Mouse (Mus musculus): Measurements from ENCODE around the gene Foxn3. TPM values are rescaled to one million over a fixed set of nuclear protein-coding genes. Genes with fewer than 3 reads are reported as not detected.

The Foxn3 gene
- polyA plus RNA-seq, 1 experiment from 2014 or later, result 54.0 TPM

DNA sequence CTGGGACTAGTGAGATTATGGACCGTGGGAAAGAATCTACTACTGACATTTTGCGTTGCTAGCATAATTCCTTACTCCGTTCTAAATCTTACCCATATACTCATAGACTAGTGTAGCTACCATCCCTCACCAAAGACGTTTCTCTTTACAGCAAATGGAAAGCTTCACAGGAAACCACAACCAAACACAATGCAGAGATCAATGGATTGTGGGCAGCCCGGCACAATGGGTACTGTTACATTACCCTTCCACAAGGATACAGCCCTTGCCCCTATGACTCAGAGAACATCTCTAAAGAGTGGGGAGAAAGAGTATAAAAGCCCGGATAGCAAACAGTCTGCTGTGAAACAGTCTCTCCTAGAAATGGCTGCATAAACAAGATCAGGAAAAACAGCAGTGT is 13.3 kb upstream of the Foxn3 start:
- H3K4me3 ChIP-seq (replicated peaks; ENCODE audit: low read depth, low read length), result no peak overlapping the region
- H3K36me3 ChIP-seq (ENCODE audit: insufficient read depth, low read length), result no peaks in the 10 kb centered on the region
- no peaks in the 10 kb centered on the region for H3K27me3 ChIP-seq (ENCODE audit: insufficient read depth, low read length)
- no peak overlapping the region for H3K27ac ChIP-seq
- H3K9me3 ChIP-seq (replicated peaks; ENCODE audit: low read length), result no peaks in the 10 kb centered on the region
- 76% methylated on average over 6 of the region's 6 CpGs for WGBS
- no peak overlapping the region for H3K9ac ChIP-seq (ENCODE audit: low read depth, low read length)
- H3K4me1 ChIP-seq (replicated peaks; ENCODE audit: insufficient read depth, low read length), result no peaks in the 10 kb centered on the region
- ATAC-seq (replicated peaks; ENCODE audit: low FRiP score, low read depth) (no peak), DNase-seq (ENCODE audit: low spot score) (no peak)
- no peak overlapping the region for H3K4me2 ChIP-seq (ENCODE audit: low read length)
- TF ChIP-seq CTCF (IDR thresholded peaks at IDR 0.05; ENCODE audit: low read depth), result no peak

- ATAC-seq (replicated peaks; ENCODE audit: low FRiP score, low read depth) (no peak), DNase-seq (ENCODE audit: low spot score) (no peak)
- no peaks in the 10 kb centered on the region for H3K27me3 ChIP-seq (ENCODE audit: insufficient read depth, low read length)
- TF ChIP-seq CTCF (IDR thresholded peaks at IDR 0.05; ENCODE audit: low read depth), result no peak
- H3K9me3 ChIP-seq (replicated peaks; ENCODE audit: low read length), result no peaks in the 10 kb centered on the region
- H3K36me3 ChIP-seq (ENCODE audit: insufficient read depth, low read length), result no peaks in the 10 kb centered on the region
- no peak overlapping the region for H3K4me3 ChIP-seq (replicated peaks; ENCODE audit: low read depth, low read length)
- WGBS, result 54% methylated on average over 13 of the region's 13 CpGs
- H3K9ac ChIP-seq (ENCODE audit: low read depth, low read length), result no peak overlapping the region
- H3K4me2 ChIP-seq (ENCODE audit: low read length), result no peak overlapping the region
- no peak overlapping the region for H3K27ac ChIP-seq
- no peaks in the 10 kb centered on the region for H3K4me1 ChIP-seq (replicated peaks; ENCODE audit: insufficient read depth, low read length)
Measured at GRCm38 (mm10) chr12:99574299-99574698, 10.9 kb upstream of the Foxn3 start.

DNA sequence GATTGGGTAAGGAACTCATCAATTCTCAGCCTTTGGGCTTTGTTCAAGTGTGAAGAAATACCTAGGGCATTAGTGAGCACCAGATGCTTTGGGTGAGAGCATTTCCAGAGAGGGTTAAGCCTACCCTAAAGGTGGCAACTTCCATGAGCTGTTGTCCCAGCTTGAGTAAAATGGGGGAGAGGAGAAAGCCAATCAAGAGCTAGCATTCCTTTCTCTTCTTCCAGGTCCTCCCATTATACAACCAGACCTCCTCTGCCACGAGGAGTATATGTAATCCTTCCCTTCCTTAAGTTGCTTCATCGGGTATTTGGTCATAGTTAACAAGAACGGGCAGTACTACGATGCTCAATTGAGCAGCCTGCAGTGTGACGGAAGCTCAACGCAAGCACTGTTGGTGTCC is 9.7 kb upstream of the Foxn3 start:
- Histone ChIP-seq H3K9ac (ENCODE audit: low read depth, low read length) (no peak overlapping the region), H3K27me3 (ENCODE audit: insufficient read depth, low read length) (no peaks in the 10 kb centered on the region), H3K4me1 (replicated peaks; ENCODE audit: insufficient read depth, low read length) (no peaks in the 10 kb centered on the region), H3K36me3 (ENCODE audit: insufficient read depth, low read length) (no peaks in the 10 kb centered on the region), H3K4me2 (ENCODE audit: low read length) (no peak overlapping the region), H3K9me3 (replicated peaks; ENCODE audit: low read length) (no peaks in the 10 kb centered on the region), H3K27ac (no peak overlapping the region), H3K4me3 (replicated peaks; ENCODE audit: low read depth, low read length) (no peak overlapping the region)
- DNase-seq (ENCODE audit: low spot score) (no peak), ATAC-seq (replicated peaks; ENCODE audit: low FRiP score, low read depth) (no peak)
- WGBS, result 93% methylated on average over 6 of the region's 6 CpGs
- no peak for TF ChIP-seq CTCF (IDR thresholded peaks at IDR 0.05; ENCODE audit: low read depth)

DNA sequence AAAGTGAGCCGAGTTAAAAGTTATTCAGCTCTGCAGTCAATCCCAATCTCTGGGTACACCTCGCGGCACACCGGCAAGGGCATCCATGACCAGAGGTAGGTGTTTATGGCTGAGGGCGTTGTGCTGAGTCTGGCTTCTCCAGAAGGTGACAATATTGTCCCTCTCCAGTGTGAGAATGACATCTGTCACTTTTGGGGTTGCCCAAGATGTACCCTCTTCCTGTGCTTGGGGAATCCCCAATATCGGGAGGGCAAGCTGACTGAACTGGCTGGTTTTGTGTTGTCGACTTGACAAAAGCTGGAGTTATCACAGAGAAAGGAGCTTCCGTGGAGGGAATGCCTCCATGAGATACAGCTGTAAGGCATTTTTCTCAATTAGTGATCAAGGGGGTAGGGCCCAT is 8.6 kb upstream of the Foxn3 start:
- H3K36me3 ChIP-seq (ENCODE audit: insufficient read depth, low read length), result no peaks in the 10 kb centered on the region
- H3K9me3 ChIP-seq (replicated peaks; ENCODE audit: low read length), result no peaks in the 10 kb centered on the region
- no peak for TF ChIP-seq CTCF (IDR thresholded peaks at IDR 0.05; ENCODE audit: low read depth)
- H3K4me3 ChIP-seq (replicated peaks; ENCODE audit: low read depth, low read length), result no peak overlapping the region
- no peak overlapping the region for H3K9ac ChIP-seq (ENCODE audit: low read depth, low read length)
- ATAC-seq (replicated peaks; ENCODE audit: low FRiP score, low read depth), result no peak
- 95% methylated on average over 8 of the region's 8 CpGs for WGBS
- no peaks in the 10 kb centered on the region for H3K4me1 ChIP-seq (replicated peaks; ENCODE audit: insufficient read depth, low read length)
- H3K4me2 ChIP-seq (ENCODE audit: low read length), result no peak overlapping the region
- H3K27me3 ChIP-seq (ENCODE audit: insufficient read depth, low read length), result no peaks in the 10 kb centered on the region
- H3K27ac ChIP-seq, result no peak overlapping the region
- no peak for DNase-seq (ENCODE audit: low spot score)

GRCm38 (mm10) chr12:99570197-99570956 is 7.0 kb upstream of the Foxn3 start:
- ATAC-seq (replicated peaks; ENCODE audit: low FRiP score, low read depth) (no peak), DNase-seq (ENCODE audit: low spot score) (no peak)
- Histone ChIP-seq H3K4me3 (replicated peaks; ENCODE audit: low read depth, low read length) (no peak overlapping the region), H3K27me3 (ENCODE audit: insufficient read depth, low read length) (no peaks in the 10 kb centered on the region), H3K36me3 (ENCODE audit: insufficient read depth, low read length) (no peaks in the 10 kb centered on the region), H3K4me2 (ENCODE audit: low read length) (no peak overlapping the region), H3K9ac (ENCODE audit: low read depth, low read length) (no peak overlapping the region), H3K27ac (no peak overlapping the region), H3K9me3 (replicated peaks; ENCODE audit: low read length) (no peaks in the 10 kb centered on the region), H3K4me1 (replicated peaks; ENCODE audit: insufficient read depth, low read length) (no peaks in the 10 kb centered on the region)
- no peak for TF ChIP-seq CTCF (IDR thresholded peaks at IDR 0.05; ENCODE audit: low read depth)
- 70% methylated on average over 25 of the region's 25 CpGs for WGBS

- H3K27ac ChIP-seq, result no peak overlapping the region
- TF ChIP-seq CTCF (IDR thresholded peaks at IDR 0.05; ENCODE audit: low read depth), result no peak
Measured at GRCm38 (mm10) chr12:99565606-99566005, 2.2 kb upstream of the Foxn3 start.

More at GRCm38 (mm10) chr12:99565606-99566005, 2.2 kb upstream of the Foxn3 start:
- Histone ChIP-seq H3K9me3 (replicated peaks; ENCODE audit: low read length) (no peaks in the 10 kb centered on the region), H3K27me3 (ENCODE audit: insufficient read depth, low read length) (no peaks in the 10 kb centered on the region), H3K4me3 (replicated peaks; ENCODE audit: low read depth, low read length) (no peak overlapping the region), H3K4me2 (ENCODE audit: low read length) (no peak overlapping the region), H3K4me1 (replicated peaks; ENCODE audit: insufficient read depth, low read length) (peaks cover 11% of the 10 kb centered on the region), H3K36me3 (ENCODE audit: insufficient read depth, low read length) (no peaks in the 10 kb centered on the region), H3K9ac (ENCODE audit: low read depth, low read length) (no peak overlapping the region)
- 44% methylated on average over 2 of the region's 2 CpGs for WGBS
- ATAC-seq (replicated peaks; ENCODE audit: low FRiP score, low read depth) (no peak), DNase-seq (ENCODE audit: low spot score) (no peak)
